Mouse (Mus musculus) bone marrow macrophage, adult 2 months (primary cell): Measurements from ENCODE around the gene Mfsd9.

Experiments used
- CTCF ChIP-seq: IDR thresholded peaks from 2 replicates; pipeline ENCODE4 v1.5.1; 2012; ENCODE audit warnings: low read depth, mild to moderate bottlenecking, low read length, moderate library complexity
- POLR2A ChIP-seq: IDR thresholded peaks from 2 replicates; pipeline ENCODE4 v1.6.1; 2012; ENCODE audit warnings: mild to moderate bottlenecking, low read depth, low read length, borderline replicate concordance

- TF ChIP-seq POLR2A (no peak), CTCF (no peak)
Observed at GRCm38 (mm10) chr1:40789666-40790233, 737 bp downstream of the Mfsd9 start.
